Mouse (Mus musculus) midbrain, embryonic 12.5 days (tissue): ENCODE data around the gene Serf2. TPM values are rescaled to one million over a fixed set of nuclear protein-coding genes. Genes with fewer than 3 reads are reported as not detected.

ENCODE experiments used
- ATAC-seq: fragments of 200-750 bp; cut with Nextera tagmentation; 2 replicates; pipeline ENCODE4 v1.8.0; 2017; ENCODE audit warnings: low read depth, moderate TSS enrichment, moderate library complexity; ENCODE audit not compliant: low FRiP score
- H3K27ac ChIP-seq: fragments of 300-500 bp; sonication (generic); replicated peaks from 2 replicates; pipeline ENCODE4 v1.5.1; 2016; ENCODE audit warnings: mild to moderate bottlenecking
- H3K27me3 ChIP-seq: fragments of 300-500 bp; sonication (generic); 2 replicates; pipeline ENCODE4 v1.6.1; 2016; ENCODE audit warnings: mild to moderate bottlenecking
- H3K36me3 ChIP-seq: fragments of 300-500 bp; sonication (generic); 2 replicates; pipeline ENCODE4 v1.6.1; 2016
- H3K4me1 ChIP-seq: fragments of 300-500 bp; sonication (generic); 2 replicates; pipeline ENCODE4 v1.6.1; 2016
- H3K4me2 ChIP-seq: fragments of 300-500 bp; sonication (generic); replicated peaks from 2 replicates; pipeline ENCODE4 v1.6.1; 2016; ENCODE audit warnings: mild to moderate bottlenecking, moderate library complexity
- H3K4me3 ChIP-seq: fragments of 300-500 bp; sonication (generic); 2 replicates; pipeline ENCODE4 v1.5.1; 2016; ENCODE audit warnings: mild to moderate bottlenecking
- H3K9ac ChIP-seq: fragments of 300-500 bp; sonication (generic); replicated peaks from 2 replicates; pipeline ENCODE4 v1.6.1; 2016; ENCODE audit warnings: mild to moderate bottlenecking, moderate library complexity
- H3K9me3 ChIP-seq: fragments of 300-500 bp; sonication (generic); 2 replicates; pipeline ENCODE4 v1.6.1; 2016; ENCODE audit warnings: mild to moderate bottlenecking
- WGBS: fragments of 180-500 bp; shearing (Covaris S2); methylation state at CpG from one replicate; pipeline ENCODE4 v1.1.7; 2016; 5-methylcytosine and 5-hydroxymethylcytosine counted together
- polyA plus RNA-seq: library from polyadenylated mRNA; unstranded; fragments of >200 nt; fragmentation: Nextera tagmentation; extraction: Ambion mirVana; gene quantifications from 2 replicates; pipeline ENCODE4 v1.2.1, GENCODE M21; 2016

Gene Serf2
- polyA plus RNA-seq, 1 experiment from 2014 or later: 456 TPM

- H3K9ac ChIP-seq: no peak overlapping the region
- no peak overlapping the region for H3K4me3 ChIP-seq
- no peaks in the 10 kb centered on the region for H3K9me3 ChIP-seq
- no peak for ATAC-seq
- WGBS: 88% methylated on average over 2 of the region's 2 CpGs
- H3K27ac ChIP-seq: no peak overlapping the region
- peaks cover 87% of the 10 kb centered on the region for H3K36me3 ChIP-seq
- H3K4me1 ChIP-seq: no peaks in the 10 kb centered on the region
- no peaks in the 10 kb centered on the region for H3K27me3 ChIP-seq
- no peak overlapping the region for H3K4me2 ChIP-seq
Measured at GRCm38 (mm10) chr2:121425890-121426289, 23.1 kb upstream of the Serf2 start.

GRCm38 (mm10) chr2:121434854-121435253 lies 14.1 kb upstream of the Serf2 start:
- no peak for ATAC-seq
- Histone ChIP-seq H3K4me1 (no peaks in the 10 kb centered on the region), H3K27me3 (no peaks in the 10 kb centered on the region), H3K27ac (no peak overlapping the region), H3K9ac (no peak overlapping the region), H3K36me3 (peaks cover 97% of the 10 kb centered on the region), H3K4me3 (no peak overlapping the region), H3K4me2 (no peak overlapping the region), H3K9me3 (no peaks in the 10 kb centered on the region)
- 100% methylated on average over 1 of the region's 1 CpGs for WGBS

- no peaks in the 10 kb centered on the region for H3K9me3 ChIP-seq
- no peak overlapping the region for H3K27ac ChIP-seq
- H3K4me1 ChIP-seq: peaks cover 19% of the 10 kb centered on the region
- no peak overlapping the region for H3K4me3 ChIP-seq
- 78% methylated on average over 4 of the region's 4 CpGs for WGBS
- no peak for ATAC-seq
- H3K9ac ChIP-seq: no peak overlapping the region
- peaks cover 31% of the 10 kb centered on the region for H3K27me3 ChIP-seq
- H3K4me2 ChIP-seq: no peak overlapping the region
- peaks cover 52% of the 10 kb centered on the region for H3K36me3 ChIP-seq
Measured at GRCm38 (mm10) chr2:121439746-121440145, 9.2 kb upstream of the Serf2 start.

GRCm38 (mm10) chr2:121440834-121441605 lies 8.0 kb upstream of the Serf2 start:
- 61% methylated on average over 5 of the region's 5 CpGs for whole genome bisulfite sequencing
- H3K36me3 ChIP-seq: peaks cover 40% of the 10 kb centered on the region

GRCm38 (mm10) chr2:121441800-121442199 lies 7.2 kb upstream of the Serf2 start:
- 9% methylated on average over 11 of the region's 11 CpGs for WGBS
- peak overlapping the region; percentile 8 for H3K9ac ChIP-seq

More at GRCm38 (mm10) chr2:121440834-121441605, 8.0 kb upstream of the Serf2 start:
- Histone ChIP-seq H3K9ac (no peak overlapping the region), H3K4me1 (peaks cover 19% of the 10 kb centered on the region), H3K4me2 (no peak overlapping the region), H3K27ac (no peak overlapping the region), H3K27me3 (peaks cover 31% of the 10 kb centered on the region), H3K4me3 (no peak overlapping the region), H3K9me3 (no peaks in the 10 kb centered on the region)
- ATAC-seq: no peak

GRCm38 (mm10) chr2:121442259-121443067 lies 6.5 kb upstream of the Serf2 start:
- H3K4me1 ChIP-seq: peaks cover 19% of the 10 kb centered on the region
- no peak overlapping the region for H3K27ac ChIP-seq
- H3K4me3 ChIP-seq: peak overlapping the region; percentile 34
- ATAC-seq: peak; percentile 52; the same call in 1 of the 2 replicates
- H3K36me3 ChIP-seq: peaks cover 28% of the 10 kb centered on the region
- WGBS: under 1% methylated on average over 30 of the region's 30 CpGs
- H3K27me3 ChIP-seq: peaks cover 31% of the 10 kb centered on the region
- peak overlapping the region; percentile 8 for H3K9ac ChIP-seq
- no peaks in the 10 kb centered on the region for H3K9me3 ChIP-seq
- H3K4me2 ChIP-seq: peak overlapping the region; percentile 65

More at GRCm38 (mm10) chr2:121441800-121442199, 7.2 kb upstream of the Serf2 start:
- Histone ChIP-seq H3K36me3 (peaks cover 34% of the 10 kb centered on the region), H3K4me2 (peak overlapping the region; percentile 65), H3K4me3 (peak overlapping the region; percentile 34), H3K9me3 (no peaks in the 10 kb centered on the region), H3K27ac (no peak overlapping the region), H3K4me1 (peaks cover 19% of the 10 kb centered on the region), H3K27me3 (peaks cover 31% of the 10 kb centered on the region)
- ATAC-seq: no peak

GRCm38 (mm10) chr2:121443068-121443349 lies 6.0 kb upstream of the Serf2 start:
- Histone ChIP-seq H3K4me3 (no peak overlapping the region), H3K4me1 (peaks cover 21% of the 10 kb centered on the region), H3K9ac (no peak overlapping the region), H3K27me3 (peaks cover 31% of the 10 kb centered on the region), H3K9me3 (no peaks in the 10 kb centered on the region), H3K36me3 (peaks cover 22% of the 10 kb centered on the region), H3K27ac (no peak overlapping the region), H3K4me2 (peak overlapping the region; percentile 65)
- 18% methylated on average over 8 of the region's 8 CpGs for WGBS
- ATAC-seq: no peak

GRCm38 (mm10) chr2:121444178-121444577 lies 4.8 kb upstream of the Serf2 start, which contains the start of gene Ell3:
TSS of gene Ell3 (minus strand) at chr2:121444278.
- WGBS: 88% methylated on average over 1 of the region's 1 CpGs
- no peak within 1 kb of the TSS for H3K9ac ChIP-seq
- no peak within 1 kb of the TSS for H3K4me3 ChIP-seq
- H3K36me3 ChIP-seq: peaks cover 11% of the 10 kb centered on the region
- H3K4me1 ChIP-seq: peaks cover 24% of the 10 kb centered on the region
- H3K27me3 ChIP-seq: peaks cover 31% of the 10 kb centered on the region
- peak within 1 kb of the TSS; percentile 65 for H3K4me2 ChIP-seq
- no peaks in the 10 kb centered on the region for H3K9me3 ChIP-seq
- no peak for ATAC-seq
- H3K27ac ChIP-seq: no peak within 1 kb of the TSS

- Histone ChIP-seq H3K4me3 (no peak overlapping the region), H3K36me3 (peaks cover 2% of the 10 kb centered on the region; the same call in 1 of the 2 replicates), H3K27me3 (peaks cover 31% of the 10 kb centered on the region), H3K9ac (no peak overlapping the region), H3K27ac (no peak overlapping the region), H3K9me3 (no peaks in the 10 kb centered on the region), H3K4me2 (no peak overlapping the region), H3K4me1 (peaks cover 25% of the 10 kb centered on the region)
- 84% methylated on average over 3 of the region's 3 CpGs for WGBS
- ATAC-seq: no peak
Measured at GRCm38 (mm10) chr2:121445117-121445516, 3.9 kb upstream of the Serf2 start.

GRCm38 (mm10) chr2:121446506-121446905 lies 2.5 kb upstream of the Serf2 start:
- H3K9me3 ChIP-seq: no peaks in the 10 kb centered on the region
- 0 out of 2 replicates have a peak, but pooled peaks cover 7% of the 10 kb centered on the region for H3K36me3 ChIP-seq
- no peak overlapping the region for H3K4me3 ChIP-seq
- WGBS: 89% methylated on average over 4 of the region's 4 CpGs
- H3K4me1 ChIP-seq: peaks cover 37% of the 10 kb centered on the region
- no peak for ATAC-seq
- peaks cover 19% of the 10 kb centered on the region for H3K27me3 ChIP-seq
- H3K4me2 ChIP-seq: no peak overlapping the region
- no peak overlapping the region for H3K9ac ChIP-seq
- no peak overlapping the region for H3K27ac ChIP-seq

- Histone ChIP-seq H3K4me3 (no peak overlapping the region), H3K4me1 (peaks cover 33% of the 10 kb centered on the region), H3K27me3 (peaks cover 14% of the 10 kb centered on the region), H3K9ac (no peak overlapping the region), H3K36me3 (0 out of 2 replicates have a peak, but pooled peaks cover 9% of the 10 kb centered on the region), H3K9me3 (no peaks in the 10 kb centered on the region), H3K27ac (no peak overlapping the region), H3K4me2 (no peak overlapping the region)
- ATAC-seq: no peak
- 85% methylated on average over 3 of the region's 3 CpGs for WGBS
Measured at GRCm38 (mm10) chr2:121447006-121447405, 2.0 kb upstream of the Serf2 start.

GRCm38 (mm10) chr2:121448136-121448535 lies 859 bp upstream of the Serf2 start:
- Histone ChIP-seq H3K4me3 (peak overlapping the region; percentile 97), H3K4me1 (peaks cover 27% of the 10 kb centered on the region), H3K4me2 (peak overlapping the region; percentile 96), H3K27me3 (peaks cover 3% of the 10 kb centered on the region), H3K36me3 (peaks cover 19% of the 10 kb centered on the region), H3K9me3 (no peaks in the 10 kb centered on the region), H3K9ac (peak overlapping the region; percentile 58), H3K27ac (peak overlapping the region; percentile 95)
- WGBS: 23% methylated on average over 9 of the region's 9 CpGs
- ATAC-seq: no peak
